Mouse (Mus musculus) cerebellum, adult 2 months (tissue): ENCODE measurements at regions not wholly inside any gene's neighbourhood (a gene's known extent, or its start where the extent isn't known, plus 50 kb on each side); places are given as distances from the start of the nearest gene placed in this dataset.

ENCODE experiments used
- CTCF ChIP-seq: fragments of 200-500 bp; IDR thresholded peaks from 2 replicates; pipeline ENCODE4 v1.5.1; 2011; ENCODE audit warnings: low read depth, mild to moderate bottlenecking, control low read depth, low read length, moderate library complexity, borderline replicate concordance; ENCODE audit not compliant: insufficient read depth
- POLR2A ChIP-seq: fragments of 200-500 bp; IDR thresholded peaks from 2 replicates; pipeline ENCODE4 v1.6.1; 2011; ENCODE audit warnings: low read length, control low read depth, borderline replicate concordance; ENCODE audit not compliant: insufficient read depth

DNA sequence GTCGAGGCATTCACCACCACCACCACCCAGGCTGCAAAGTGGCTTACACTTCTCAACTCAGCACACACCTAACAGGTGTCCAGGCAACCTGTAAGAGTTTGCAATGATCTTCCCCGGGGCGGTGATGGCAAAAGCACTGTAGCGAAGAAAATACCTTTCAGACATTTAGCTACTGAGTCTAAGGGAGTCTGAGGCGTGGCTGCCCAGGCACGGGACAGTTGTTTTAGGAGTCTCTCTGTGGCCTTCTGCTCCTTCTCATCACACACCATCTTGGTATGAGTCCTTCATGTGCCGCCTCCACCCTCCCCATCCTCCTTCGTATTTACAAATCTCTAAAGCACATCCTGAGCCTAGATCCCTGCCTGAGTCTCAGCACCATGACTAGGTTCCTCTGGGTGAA, 186.0 kb downstream of the Setd4 start:
- no peak for TF ChIP-seq CTCF
- TF ChIP-seq POLR2A = no peak
